Mouse (Mus musculus) small intestine, adult 2 months (tissue): Measurements from ENCODE around the gene Sema6d. TPM values are rescaled to one million over a fixed set of nuclear protein-coding genes. Genes with fewer than 3 reads are reported as not detected.

Experiments used
- H3K27ac ChIP-seq: fragments of 200-500 bp; 2 replicates; pipeline ENCODE4 v1.5.1; 2012; ENCODE audit warnings: low read depth, low read length, control low read depth, inconsistent platforms; ENCODE audit not compliant: insufficient read depth
- H3K27me3 ChIP-seq: fragments of 200-500 bp; 2 replicates; pipeline ENCODE4 v1.6.1; 2012; ENCODE audit warnings: mild to moderate bottlenecking, moderate library complexity, low read length, inconsistent platforms; ENCODE audit not compliant: control insufficient read depth, insufficient read depth
- H3K36me3 ChIP-seq: fragments of 200-500 bp; 2 replicates; pipeline ENCODE4 v1.6.1; 2012; ENCODE audit warnings: mild to moderate bottlenecking, low read length, control low read depth, inconsistent platforms; ENCODE audit not compliant: control insufficient read depth, insufficient read depth
- H3K4me1 ChIP-seq: fragments of 200-500 bp; 2 replicates; pipeline ENCODE4 v1.6.1; 2012; ENCODE audit warnings: low read length, inconsistent platforms, mixed read lengths; ENCODE audit not compliant: control insufficient read depth, insufficient read depth, insufficient read length
- H3K4me3 ChIP-seq: fragments of 200-500 bp; 2 replicates; pipeline ENCODE4 v1.5.1; 2012; ENCODE audit warnings: low read depth, mild to moderate bottlenecking, control low read depth, inconsistent platforms, low read length, moderate library complexity
- CTCF ChIP-seq: fragments of 200-500 bp; IDR thresholded peaks from 2 replicates; pipeline ENCODE4 v1.5.1; 2012; ENCODE audit warnings: low read depth, mild to moderate bottlenecking, control low read depth, inconsistent platforms, low read length, moderate library complexity, mixed read lengths; ENCODE audit not compliant: insufficient replicate concordance, insufficient read length; ENCODE audit errors: extremely low read depth
- POLR2A ChIP-seq: fragments of 200-500 bp; IDR thresholded peaks from 2 replicates; pipeline ENCODE4 v1.6.1; 2012; ENCODE audit warnings: low read depth, mild to moderate bottlenecking, control low read depth, inconsistent platforms, low read length, moderate library complexity
- WGBS: fragments of 180-500 bp; shearing (Covaris S2); methylation state at CpG from one replicate; pipeline ENCODE4 v1.1.7; 2018; 5-methylcytosine and 5-hydroxymethylcytosine counted together
- polyA plus RNA-seq: library from polyadenylated mRNA; depleted of rRNA; stranded (reverse); fragments of >200 nt; gene quantifications from 2 replicates; pipeline ENCODE4 v1.2.3, GENCODE M21; 2012

Gene Sema6d
- polyA plus RNA-seq, 1 experiment: 9.5 TPM

GRCm38 (mm10) chr2:124100486-124101200 is 10.9 kb downstream of the Sema6d start:
- 23% methylated on average over 9 of the region's 9 CpGs for WGBS
- no peaks in the 10 kb centered on the region for H3K27me3 ChIP-seq
- no peaks in the 10 kb centered on the region for H3K36me3 ChIP-seq
- no peak for TF ChIP-seq POLR2A
- peak; percentile 58 for TF ChIP-seq CTCF
- no peaks in the 10 kb centered on the region for H3K4me1 ChIP-seq
- no peak overlapping the region for H3K4me3 ChIP-seq
- no peak overlapping the region for H3K27ac ChIP-seq

GRCm38 (mm10) chr2:124101201-124101517 is 11.4 kb downstream of the Sema6d start:
- no peaks in the 10 kb centered on the region for H3K4me1 ChIP-seq
- no peak overlapping the region for H3K4me3 ChIP-seq
- TF ChIP-seq POLR2A: no peak
- TF ChIP-seq CTCF: no peak
- no peak overlapping the region for H3K27ac ChIP-seq
- H3K36me3 ChIP-seq: no peaks in the 10 kb centered on the region
- H3K27me3 ChIP-seq: no peaks in the 10 kb centered on the region

DNA sequence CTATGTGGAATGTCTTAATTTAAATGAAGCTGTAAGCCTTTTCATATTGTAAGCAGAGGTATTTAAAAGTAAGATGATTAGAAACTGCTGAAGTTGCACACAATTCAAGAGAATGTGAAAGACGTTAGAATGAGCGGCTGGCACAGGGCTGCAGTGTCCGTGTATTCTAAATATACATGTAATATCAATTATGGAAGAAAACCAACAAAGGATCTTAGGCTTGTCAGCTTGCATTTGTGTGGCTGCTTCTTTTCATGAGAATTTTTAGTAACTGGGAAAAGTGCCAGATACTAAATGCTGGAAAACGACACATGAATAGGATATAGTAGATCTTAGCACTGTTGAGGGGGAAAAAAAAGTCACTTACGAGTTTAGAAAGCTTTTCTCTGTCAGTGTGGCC is 11.8 kb downstream of the Sema6d start:
- WGBS: 71% methylated on average over 5 of the region's 5 CpGs

DNA sequence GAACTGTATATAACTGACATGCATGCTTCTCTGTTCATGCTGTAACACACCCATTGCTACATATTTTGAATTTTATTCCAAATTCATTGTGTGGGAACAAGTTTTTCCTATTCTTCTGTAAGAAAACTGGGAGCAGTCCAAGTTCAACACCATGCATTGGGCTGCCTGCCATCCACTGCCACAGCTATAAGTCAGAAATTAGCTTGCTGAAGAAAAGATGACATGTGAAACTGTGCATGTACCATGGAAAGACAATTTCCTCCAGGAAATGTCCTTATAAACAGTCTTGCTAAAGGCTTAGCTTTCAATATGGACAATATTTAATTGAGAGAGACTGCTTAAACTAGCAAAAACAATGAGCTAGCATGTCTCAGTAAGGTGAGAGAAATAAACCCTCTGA is 13.5 kb downstream of the Sema6d start:
- TF ChIP-seq POLR2A (no peak), CTCF (no peak)
- H3K27ac ChIP-seq: no peak overlapping the region

More for the DNA sequence above, 11.8 kb downstream of the Sema6d start:
- Histone ChIP-seq H3K4me3 (no peak overlapping the region), H3K36me3 (no peaks in the 10 kb centered on the region), H3K27me3 (no peaks in the 10 kb centered on the region), H3K27ac (no peak overlapping the region), H3K4me1 (no peaks in the 10 kb centered on the region)
- TF ChIP-seq CTCF: no peak

DNA sequence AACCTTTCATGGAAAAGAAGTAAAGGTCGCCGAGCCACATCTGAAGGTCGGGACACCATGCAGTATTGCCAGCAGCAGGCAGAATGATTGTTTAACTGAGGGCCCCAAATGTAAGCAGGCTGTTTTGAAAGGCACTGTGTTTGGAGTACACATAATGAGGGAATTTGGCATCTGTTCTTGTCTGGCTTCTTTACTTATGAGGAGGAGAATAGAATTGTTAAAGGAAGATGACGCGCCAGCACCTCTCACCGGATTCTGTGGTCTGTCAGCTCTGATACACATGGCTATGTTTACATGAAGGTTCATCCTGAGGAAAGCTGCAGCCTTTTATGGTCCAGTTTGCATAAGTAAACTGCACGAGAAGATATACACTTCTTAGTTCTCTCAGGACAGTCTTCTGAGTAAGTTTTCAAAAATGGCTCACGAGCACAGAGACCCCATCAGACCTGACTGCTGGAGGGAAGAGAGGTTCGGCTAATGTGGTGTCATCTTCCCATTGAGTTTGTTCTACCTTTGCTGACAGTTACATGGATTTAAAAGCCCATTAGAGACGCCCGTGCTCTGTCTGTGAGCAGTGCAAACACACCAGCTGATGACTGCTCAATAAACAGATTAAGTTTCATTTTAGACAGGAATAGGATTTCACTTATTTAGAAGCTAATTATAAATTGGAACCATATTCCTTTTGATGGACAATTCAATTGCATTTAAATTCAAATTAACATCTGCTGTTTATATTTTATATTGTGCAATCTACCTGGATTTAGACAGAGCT is 28.9 kb downstream of the Sema6d start:
- H3K27me3 ChIP-seq: no peaks in the 10 kb centered on the region
- no peak overlapping the region for H3K27ac ChIP-seq
- WGBS: 45% methylated on average over 11 of the region's 11 CpGs
- no peaks in the 10 kb centered on the region for H3K4me1 ChIP-seq
- TF ChIP-seq POLR2A (no peak), CTCF (no peak)
- no peaks in the 10 kb centered on the region for H3K36me3 ChIP-seq
- no peak overlapping the region for H3K4me3 ChIP-seq

More for the DNA sequence above, 13.5 kb downstream of the Sema6d start:
- H3K27me3 ChIP-seq: no peaks in the 10 kb centered on the region
- no peaks in the 10 kb centered on the region for H3K4me1 ChIP-seq
- H3K4me3 ChIP-seq: no peak overlapping the region
- H3K36me3 ChIP-seq: no peaks in the 10 kb centered on the region

- Histone ChIP-seq H3K4me1 (no peaks in the 10 kb centered on the region), H3K27ac (no peak overlapping the region), H3K36me3 (no peaks in the 10 kb centered on the region), H3K27me3 (no peaks in the 10 kb centered on the region), H3K4me3 (no peak overlapping the region)
- TF ChIP-seq CTCF: no peak
- TF ChIP-seq POLR2A: no peak
- 71% methylated on average over 1 of the region's 1 CpGs for WGBS
These were observed 30.6 kb downstream of the Sema6d start for GRCm38 (mm10) chr2:124120355-124120754.

- Histone ChIP-seq H3K27ac (no peak overlapping the region), H3K36me3 (no peaks in the 10 kb centered on the region), H3K4me1 (no peaks in the 10 kb centered on the region), H3K27me3 (no peaks in the 10 kb centered on the region), H3K4me3 (no peak overlapping the region)
- WGBS: 64% methylated on average over 2 of the region's 2 CpGs
- no peak for TF ChIP-seq CTCF
- no peak for TF ChIP-seq POLR2A
These were observed 31.8 kb downstream of the Sema6d start for GRCm38 (mm10) chr2:124121539-124121938.
